Mouse (Mus musculus) forebrain, embryonic 16.5 days (tissue): Measurements from ENCODE around the gene Gm13420. TPM values are rescaled to one million over a fixed set of nuclear protein-coding genes. Genes with fewer than 3 reads are reported as not detected.
A peak's percentile ranks its signal among the peaks of the same experiment; 100 is the strongest.
"Not testable (repeated sequence)": the region's sequence is repeated elsewhere in the genome, so short reads cannot be mapped to it uniquely, and the experiment has no call there.

Source experiments
- ATAC-seq: fragments of 200-750 bp; cut with Nextera tagmentation; 2 replicates; pipeline ENCODE4 v1.8.0; 2017; ENCODE audit warnings: mild to moderate bottlenecking, moderate library complexity
- H3K27ac ChIP-seq: fragments of 300-500 bp; sonication (generic); 2 replicates; pipeline ENCODE4 v1.5.1; 2014; ENCODE audit warnings: low read length, control low read depth
- H3K27me3 ChIP-seq: fragments of 300-500 bp; sonication (generic); replicated peaks from 2 replicates; pipeline ENCODE4 v1.6.1; 2014; ENCODE audit warnings: low read length; ENCODE audit not compliant: control insufficient read depth, insufficient read depth
- H3K36me3 ChIP-seq: fragments of 300-500 bp; sonication (generic); 2 replicates; pipeline ENCODE4 v1.6.1; 2014; ENCODE audit not compliant: control insufficient read depth, insufficient read depth
- H3K4me1 ChIP-seq: fragments of 300-500 bp; sonication (generic); replicated peaks from 2 replicates; pipeline ENCODE4 v1.6.1; 2014; ENCODE audit warnings: low read length; ENCODE audit not compliant: control insufficient read depth, insufficient read depth
- H3K4me2 ChIP-seq: fragments of 300-500 bp; sonication (generic); 2 replicates; pipeline ENCODE4 v1.6.1; 2014; ENCODE audit warnings: mild to moderate bottlenecking, low read length, control low read depth
- H3K4me3 ChIP-seq: fragments of 300-500 bp; sonication (generic); replicated peaks from 2 replicates; pipeline ENCODE4 v1.5.1; 2014; ENCODE audit warnings: mild to moderate bottlenecking, low read length, control low read depth
- H3K9ac ChIP-seq: fragments of 300-500 bp; sonication (generic); replicated peaks from 2 replicates; pipeline ENCODE4 v1.6.1; 2014; ENCODE audit warnings: low read depth, low read length, control low read depth
- H3K9me3 ChIP-seq: fragments of 300-500 bp; sonication (generic); 2 replicates; pipeline ENCODE4 v1.6.1; 2016; ENCODE audit warnings: low read length; ENCODE audit not compliant: control insufficient read depth
- WGBS: fragments of 180-500 bp; shearing (Covaris S2); extraction: QIAGEN DNeasy Blood & Tissue Kit; methylation state at CpG from one replicate; pipeline ENCODE4 v1.1.7; 2014; 5-methylcytosine and 5-hydroxymethylcytosine counted together
- polyA plus RNA-seq: library from polyadenylated mRNA; unstranded; fragments of >200 nt; fragmentation: Nextera tagmentation; extraction: Ambion mirVana; gene quantifications from 2 replicates; pipeline ENCODE4 v1.2.1, GENCODE M21; 2015

Gene Gm13420
- polyA plus RNA-seq, result 0.22 TPM in 1 of 2 replicates, not detected in the other

DNA sequence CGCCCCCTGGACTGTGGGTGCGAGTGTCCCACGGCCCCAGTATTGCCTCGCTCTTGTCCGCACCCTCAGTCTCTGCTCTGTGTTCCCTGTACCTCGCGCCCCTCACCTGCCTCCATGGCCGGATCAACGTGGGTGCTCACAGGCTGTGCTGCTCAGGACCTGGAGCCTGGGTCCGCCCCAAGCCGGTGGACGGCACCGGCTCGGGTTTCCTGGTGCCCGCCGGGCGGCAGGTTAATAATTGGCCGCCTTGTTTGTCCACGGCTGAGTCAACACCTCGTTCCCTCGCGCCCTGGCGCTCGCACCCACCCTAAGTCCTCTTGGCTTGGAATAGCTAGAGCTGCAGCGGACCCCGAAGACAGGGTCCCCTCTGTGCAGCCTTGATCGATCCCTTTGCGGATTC, at the start of gene Gm13420:
Gm13420 (minus strand) TSS at position 189 of the 400 bp plus-strand sequence.
- WGBS, result 8% methylated on average over 28 of the region's 28 CpGs
- Histone ChIP-seq H3K4me3 (no peak within 1 kb of the TSS), H3K36me3 (no peaks in the 10 kb centered on the region), H3K9me3 (no peaks in the 10 kb centered on the region), H3K4me2 (0 out of 2 replicates have a peak within 1 kb of the TSS, but pooled peaks have one; percentile 6), H3K27me3 (peaks cover 45% of the 10 kb centered on the region), H3K9ac (no peak within 1 kb of the TSS), H3K27ac (no peak within 1 kb of the TSS), H3K4me1 (peaks cover 10% of the 10 kb centered on the region)
- no peak for ATAC-seq

- Histone ChIP-seq H3K4me2 (no peak overlapping the region), H3K9ac (no peak overlapping the region), H3K27ac (no peak overlapping the region), H3K36me3 (peaks cover 8% of the 10 kb centered on the region), H3K4me3 (no peak overlapping the region), H3K4me1 (peaks cover 8% of the 10 kb centered on the region), H3K27me3 (no peaks in the 10 kb centered on the region), H3K9me3 (no peaks in the 10 kb centered on the region)
- ATAC-seq, result no peak
- WGBS, result 96% methylated on average over 2 of the region's 2 CpGs
These were observed 41.4 kb upstream of the Gm13420 start for GRCm38 (mm10) chr2:29792772-29793487.

DNA sequence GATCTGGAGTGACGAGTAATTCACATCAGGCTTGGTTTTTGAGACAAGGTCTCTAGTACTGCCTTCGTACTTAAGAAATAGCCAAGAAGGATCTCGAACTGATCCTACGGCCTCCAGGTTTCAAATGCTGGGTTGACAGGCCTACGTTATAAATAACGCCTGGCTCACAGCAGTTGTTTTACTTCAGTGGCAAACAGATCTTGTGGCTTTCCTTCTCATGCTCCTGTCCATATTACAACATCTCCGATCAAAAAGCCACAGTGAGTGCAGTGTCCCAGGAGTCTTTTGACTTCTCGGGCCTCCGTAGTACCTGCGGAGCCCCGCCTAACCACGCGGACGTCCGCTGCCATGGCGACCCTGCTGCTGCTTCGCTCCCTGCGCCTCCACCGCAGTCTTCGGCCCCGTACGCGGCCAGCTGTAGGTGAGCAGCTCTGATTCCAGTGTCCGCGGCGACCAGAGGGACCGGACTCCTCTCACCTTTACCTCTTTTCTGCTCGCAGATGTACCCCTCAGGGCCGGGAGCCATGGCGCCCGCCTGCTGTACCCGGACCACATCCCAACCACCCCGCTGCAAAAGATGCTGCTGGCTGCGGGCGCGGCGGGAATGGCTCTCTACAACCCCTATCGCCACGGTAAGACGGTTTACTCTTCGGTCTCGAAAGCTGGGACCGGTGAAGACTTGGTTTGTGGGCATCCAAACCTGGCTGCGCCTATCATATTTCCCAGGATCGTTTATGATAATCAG, 36.6 kb upstream of the Gm13420 start, which contains the start of gene Trub2:
Trub2 (minus strand) TSS at position 566 of the 745 bp plus-strand sequence.
- Histone ChIP-seq H3K4me1 (peaks cover 18% of the 10 kb centered on the region), H3K9me3 (no peaks in the 10 kb centered on the region), H3K27ac (peak within 1 kb of the TSS; percentile 79), H3K4me3 (peak within 1 kb of the TSS; percentile 77), H3K36me3 (peaks cover 15% of the 10 kb centered on the region), H3K4me2 (peak within 1 kb of the TSS; percentile 92), H3K9ac (peak within 1 kb of the TSS; percentile 84), H3K27me3 (no peaks in the 10 kb centered on the region)
- under 1% methylated on average over 45 of the region's 45 CpGs for WGBS
- peak; percentile 93 for ATAC-seq

GRCm38 (mm10) chr2:29787104-29787917, 35.8 kb upstream of the Gm13420 start, which contains the start of gene Coq4:
TSS of gene Coq4 (plus strand) at chr2:29787493.
- Histone ChIP-seq H3K27me3 (no peaks in the 10 kb centered on the region), H3K36me3 (peaks cover 22% of the 10 kb centered on the region), H3K27ac (peak within 1 kb of the TSS; percentile 79), H3K4me2 (peak within 1 kb of the TSS; percentile 92), H3K9ac (peak within 1 kb of the TSS; percentile 84), H3K9me3 (no peaks in the 10 kb centered on the region), H3K4me1 (peaks cover 18% of the 10 kb centered on the region), H3K4me3 (peak within 1 kb of the TSS; percentile 77)
- peak; percentile 90 for ATAC-seq
- WGBS, result 2% methylated on average over 31 of the region's 31 CpGs

- WGBS, result 65% methylated on average over 4 of the region's 4 CpGs
- no peak overlapping the region for H3K4me3 ChIP-seq
- no peak overlapping the region for H3K4me2 ChIP-seq
- ATAC-seq, result no peak
- H3K36me3 ChIP-seq, result peaks cover 37% of the 10 kb centered on the region
- H3K4me1 ChIP-seq, result peaks cover 18% of the 10 kb centered on the region
- H3K27ac ChIP-seq, result no peak overlapping the region
- no peak overlapping the region for H3K9ac ChIP-seq
- H3K9me3 ChIP-seq, result no peaks in the 10 kb centered on the region
- H3K27me3 ChIP-seq, result no peaks in the 10 kb centered on the region
These were observed 32.8 kb upstream of the Gm13420 start for GRCm38 (mm10) chr2:29784290-29784689.

- not testable (repeated sequence) for H3K27me3 ChIP-seq, H3K9ac ChIP-seq
- 97% methylated on average over 2 of the region's 2 CpGs for WGBS
These were observed 29.8 kb upstream of the Gm13420 start for GRCm38 (mm10) chr2:29781256-29781655.

DNA sequence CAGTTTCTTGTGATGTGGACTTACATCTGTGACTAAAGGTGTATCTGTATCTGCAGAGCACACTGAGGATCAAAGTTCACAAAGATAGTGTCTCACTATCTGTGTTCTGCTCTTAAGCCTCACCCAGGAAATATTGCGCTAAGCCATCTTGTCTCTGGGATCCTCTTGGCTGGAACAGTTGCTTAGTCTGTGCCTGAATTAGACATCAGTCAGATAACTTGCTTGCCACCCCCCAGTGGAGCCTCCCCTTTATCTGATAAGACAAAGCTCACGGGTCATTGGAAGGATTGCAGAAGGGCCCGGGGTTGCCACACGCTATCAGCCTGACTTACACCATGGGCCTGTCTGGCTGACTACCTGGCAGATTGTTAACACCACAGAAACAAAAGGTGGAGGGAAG, 21.8 kb upstream of the Gm13420 start:
- no peak overlapping the region for H3K27ac ChIP-seq
- peaks cover 14% of the 10 kb centered on the region for H3K36me3 ChIP-seq
- no peaks in the 10 kb centered on the region for H3K27me3 ChIP-seq
- ATAC-seq, result no peak
- no peak overlapping the region for H3K4me3 ChIP-seq
- 95% methylated on average over 4 of the region's 4 CpGs for WGBS
- no peak overlapping the region for H3K9ac ChIP-seq
- no peak overlapping the region for H3K4me2 ChIP-seq
- no peaks in the 10 kb centered on the region for H3K4me1 ChIP-seq
- no peaks in the 10 kb centered on the region for H3K9me3 ChIP-seq

More at GRCm38 (mm10) chr2:29781256-29781655, 29.8 kb upstream of the Gm13420 start:
- H3K4me2 ChIP-seq, H3K27ac ChIP-seq, H3K9me3 ChIP-seq, ATAC-seq, H3K4me3 ChIP-seq, H3K4me1 ChIP-seq: not testable (repeated sequence)
- peaks cover 58% of the 10 kb centered on the region for H3K36me3 ChIP-seq

GRCm38 (mm10) chr2:29771611-29772461, 20.4 kb upstream of the Gm13420 start:
- H3K4me3 ChIP-seq, result no peak overlapping the region
- no peak overlapping the region for H3K27ac ChIP-seq
- 89% methylated on average over 8 of the region's 8 CpGs for WGBS
- H3K4me1 ChIP-seq, result no peaks in the 10 kb centered on the region
- no peak overlapping the region for H3K4me2 ChIP-seq
- no peaks in the 10 kb centered on the region for H3K27me3 ChIP-seq
- no peak for ATAC-seq
- no peaks in the 10 kb centered on the region for H3K9me3 ChIP-seq
- peaks cover under 1% of the 10 kb centered on the region; the same call in 1 of the 2 replicates for H3K36me3 ChIP-seq
- no peak overlapping the region for H3K9ac ChIP-seq
